Mouse (Mus musculus) myocyte (in vitro differentiated cells): ENCODE data around the gene Stxbp1. TPM values are rescaled to one million over a fixed set of nuclear protein-coding genes. Genes with fewer than 3 reads are reported as not detected.
"Not testable (repeated sequence)": the region's sequence is repeated elsewhere in the genome, so short reads cannot be mapped to it uniquely, and the experiment has no call there.

Experiments
- H3K27me3 ChIP-seq: one replicate; pipeline ENCODE4 v1.6.1; 2011; ENCODE audit not compliant: control insufficient read depth, insufficient read depth, insufficient read length
- H3K36me3 ChIP-seq: one replicate; pipeline ENCODE4 v1.6.1; 2011; ENCODE audit not compliant: control insufficient read depth, insufficient read depth
- H3K4me2 ChIP-seq: one replicate; pipeline ENCODE4 v1.6.1; 2011; ENCODE audit warnings: low read depth, control low read depth
- H3K4me3 ChIP-seq: one replicate; pipeline ENCODE4 v1.5.1; 2011; ENCODE audit warnings: mild to moderate bottlenecking, control low read depth, moderate library complexity
- H3K79me2 ChIP-seq: one replicate; pipeline ENCODE4 v1.6.1; 2011; ENCODE audit not compliant: control insufficient read depth, insufficient read depth
- H3ac ChIP-seq: one replicate; pipeline ENCODE4 v1.6.1; 2011; ENCODE audit not compliant: control insufficient read depth, insufficient read length
- CEBPB ChIP-seq: IDR thresholded peaks from 2 replicates; pipeline ENCODE4 v1.6.1; 2011; ENCODE audit warnings: mild to moderate bottlenecking, moderate library complexity; ENCODE audit not compliant: poor library complexity, insufficient read depth, severe bottlenecking
- E2F4 ChIP-seq: IDR thresholded peaks from one replicate; pipeline ENCODE4 v1.6.1; 2011; ENCODE audit warnings: mild to moderate bottlenecking, control low read depth, moderate library complexity; ENCODE audit not compliant: insufficient read depth
- MAX ChIP-seq: IDR thresholded peaks from one replicate; pipeline ENCODE4 v1.6.1; 2011; ENCODE audit warnings: low read depth, mild to moderate bottlenecking, control low read depth
- MYOD1 ChIP-seq, 3 experiments: IDR thresholded peaks; one replicate each; pipeline ENCODE4 v1.6.1; 2011; ENCODE audit warnings: control low read depth in 2 of 3, low read depth in 2 of 3, mild to moderate bottlenecking in 2 of 3, moderate library complexity in 1 of 3; ENCODE audit not compliant: insufficient read length in 2 of 3, control insufficient read depth in 1 of 3
- MYOG ChIP-seq, 3 experiments: IDR thresholded peaks; one replicate each; pipeline ENCODE4 v1.6.1; 2011; ENCODE audit warnings: control low read depth in 2 of 3, low read depth in 2 of 3, mild to moderate bottlenecking in 2 of 3; ENCODE audit not compliant: insufficient read length in 2 of 3, control insufficient read depth in 1 of 3, insufficient read depth in 1 of 3
- POLR2A ChIP-seq: IDR thresholded peaks from one replicate; pipeline ENCODE4 v1.6.1; 2011; ENCODE audit warnings: low read depth, mild to moderate bottlenecking, control low read depth, moderate library complexity; ENCODE audit not compliant: insufficient read length
- POLR2AphosphoS2 ChIP-seq: IDR thresholded peaks from one replicate; pipeline ENCODE4 v1.6.1; 2011; ENCODE audit warnings: low read depth, control low read depth; ENCODE audit not compliant: insufficient read length
- REST ChIP-seq: IDR thresholded peaks from one replicate; pipeline ENCODE4 v1.6.1; 2011; ENCODE audit warnings: mild to moderate bottlenecking, control low read depth, moderate library complexity; ENCODE audit not compliant: insufficient read depth, insufficient read length
- SRF ChIP-seq: IDR thresholded peaks from one replicate; pipeline ENCODE4 v1.6.1; 2011; ENCODE audit warnings: low read depth; ENCODE audit not compliant: control insufficient read depth, insufficient read length
- TCF12 ChIP-seq: IDR thresholded peaks from one replicate; pipeline ENCODE4 v1.6.1; 2011; ENCODE audit warnings: mild to moderate bottlenecking, control low read depth; ENCODE audit not compliant: poor library complexity, insufficient read depth, severe bottlenecking
- TCF3 ChIP-seq: IDR thresholded peaks from one replicate; pipeline ENCODE4 v1.6.1; 2011; ENCODE audit warnings: low read depth, control low read depth; ENCODE audit not compliant: insufficient read length
- USF1 ChIP-seq: IDR thresholded peaks from one replicate; pipeline ENCODE4 v1.6.1; 2011; ENCODE audit warnings: low read depth, mild to moderate bottlenecking, control low read depth, moderate library complexity
- polyA plus RNA-seq: library from polyadenylated mRNA; unstranded; fragments of >200 nt; fragmentation: generic; extraction: Trizol; gene quantifications from one replicate; pipeline ENCODE4 v1.2.1, GENCODE M21; 2012; ENCODE audit warnings: missing spikeins

Stxbp1 gene
- polyA plus RNA-seq, 1 experiment, result 32.2 TPM

DNA sequence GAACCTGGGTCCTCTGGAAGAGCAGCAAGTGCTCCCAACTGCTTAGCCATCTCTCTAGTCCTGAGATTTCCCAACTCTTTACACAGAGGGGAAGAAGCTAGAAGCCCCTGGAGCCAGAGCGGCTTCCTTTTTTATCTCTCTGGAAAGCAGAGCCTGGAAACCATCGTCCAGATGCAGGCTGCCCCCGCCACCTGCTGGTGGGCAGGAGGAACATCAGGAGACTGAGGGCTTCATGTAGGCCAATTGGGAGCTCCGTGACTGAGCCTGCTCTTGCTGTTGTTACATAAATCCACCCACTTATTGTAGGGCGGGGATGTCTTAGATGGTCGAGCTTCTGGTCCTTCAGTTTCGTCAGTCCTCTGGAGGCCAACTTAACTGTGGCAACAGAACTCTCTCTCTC is 10.5 kb upstream of the Stxbp1 start:
- Histone ChIP-seq H3K4me2 (peak overlapping the region; percentile 53), H3K79me2 (no peaks in the 10 kb centered on the region), H3K4me3 (no peak overlapping the region), H3K27me3 (no peaks in the 10 kb centered on the region), H3ac (no peak overlapping the region), H3K36me3 (no peaks in the 10 kb centered on the region)
- no peak for TF ChIP-seq POLR2AphosphoS2
- no peak for TF ChIP-seq REST
- TF ChIP-seq MYOD1 (IDR thresholded peaks at IDR 0.05; ENCODE audit: control insufficient read depth in 1 of 3, insufficient read length in 2 of 3, low read depth in 2 of 3), result no peak
- no peak for TF ChIP-seq SRF
- TF ChIP-seq TCF3, result no peak
- no peak for TF ChIP-seq MYOG (IDR thresholded peaks at IDR 0.05; ENCODE audit: control insufficient read depth in 1 of 3, insufficient read depth in 1 of 3, insufficient read length in 2 of 3, low read depth in 2 of 3)
- no peak for TF ChIP-seq MAX
- TF ChIP-seq E2F4, result no peak
- no peak for TF ChIP-seq POLR2A
- no peak for TF ChIP-seq USF1

- no peak overlapping the region for H3K4me2 ChIP-seq
- H3K79me2 ChIP-seq, result no peaks in the 10 kb centered on the region
- H3K4me3 ChIP-seq, result no peak overlapping the region
- no peaks in the 10 kb centered on the region for H3K27me3 ChIP-seq
- TF ChIP-seq MYOG (IDR thresholded peaks at IDR 0.05; ENCODE audit: control insufficient read depth in 1 of 3, insufficient read depth in 1 of 3, insufficient read length in 2 of 3, low read depth in 2 of 3) (peak in 1 of 3 experiments; percentile 15), TCF3 (no peak), MYOD1 (IDR thresholded peaks at IDR 0.05; ENCODE audit: control insufficient read depth in 1 of 3, insufficient read length in 2 of 3, low read depth in 2 of 3) (no peak), E2F4 (no peak)
- no peaks in the 10 kb centered on the region for H3K36me3 ChIP-seq
- no peak overlapping the region for H3ac ChIP-seq
Measured at GRCm38 (mm10) chr2:32855790-32856465, 8.9 kb upstream of the Stxbp1 start.

DNA sequence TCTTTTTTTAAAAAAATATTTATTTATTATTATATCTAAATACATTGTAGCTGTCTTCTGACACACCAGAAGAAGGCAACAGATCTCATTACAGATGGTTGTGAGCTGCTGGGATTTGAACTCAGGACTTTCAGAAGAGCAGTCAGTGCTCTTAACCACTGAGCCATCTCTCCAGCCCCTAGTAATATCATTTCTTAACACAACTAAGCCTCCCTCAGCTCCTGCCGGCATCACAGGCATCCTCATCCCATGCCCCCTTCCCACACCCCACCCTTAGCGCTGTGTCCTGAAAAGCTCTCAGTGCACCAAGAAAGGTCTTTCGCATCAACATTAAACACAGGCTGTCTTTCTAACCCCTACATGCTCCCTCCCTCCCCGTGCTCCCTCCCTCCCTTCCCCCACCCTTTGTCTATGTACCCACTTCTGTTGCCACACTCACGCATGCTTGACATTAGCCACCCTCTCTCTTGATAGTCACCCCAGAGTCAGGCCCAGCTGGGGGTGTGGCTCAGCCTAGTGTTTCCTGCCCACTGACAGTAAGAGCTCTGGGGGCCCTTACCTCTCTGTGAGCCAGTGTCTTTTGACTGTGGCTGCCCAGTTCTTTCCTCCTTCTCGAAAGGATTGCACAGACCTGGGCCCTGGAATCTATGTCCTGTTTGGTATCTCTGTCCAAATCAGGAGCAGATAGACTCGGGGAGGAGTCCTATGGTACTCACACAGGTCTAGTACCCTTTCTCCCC is 8.2 kb upstream of the Stxbp1 start:
- H3K4me3 ChIP-seq, result no peak overlapping the region
- no peak overlapping the region for H3K4me2 ChIP-seq
- no peaks in the 10 kb centered on the region for H3K27me3 ChIP-seq
- no peaks in the 10 kb centered on the region for H3K36me3 ChIP-seq
- no peak overlapping the region for H3ac ChIP-seq
- H3K79me2 ChIP-seq, result no peaks in the 10 kb centered on the region
- TF ChIP-seq TCF12, result no peak
- no peak for TF ChIP-seq REST
- TF ChIP-seq MYOG (IDR thresholded peaks at IDR 0.05; ENCODE audit: control insufficient read depth in 1 of 3, insufficient read depth in 1 of 3, insufficient read length in 2 of 3, low read depth in 2 of 3), result no peak
- TF ChIP-seq USF1, result no peak
- no peak for TF ChIP-seq CEBPB
- TF ChIP-seq POLR2AphosphoS2, result no peak

GRCm38 (mm10) chr2:32854206-32854605 is 7.2 kb upstream of the Stxbp1 start:
- Histone ChIP-seq H3K4me3 (no peak overlapping the region), H3K27me3 (no peaks in the 10 kb centered on the region), H3K36me3 (no peaks in the 10 kb centered on the region), H3K4me2 (no peak overlapping the region), H3ac (no peak overlapping the region), H3K79me2 (no peaks in the 10 kb centered on the region)
- no peak for TF ChIP-seq POLR2AphosphoS2
- no peak for TF ChIP-seq CEBPB
- TF ChIP-seq POLR2A, result no peak
- no peak for TF ChIP-seq MAX
- no peak for TF ChIP-seq SRF

DNA sequence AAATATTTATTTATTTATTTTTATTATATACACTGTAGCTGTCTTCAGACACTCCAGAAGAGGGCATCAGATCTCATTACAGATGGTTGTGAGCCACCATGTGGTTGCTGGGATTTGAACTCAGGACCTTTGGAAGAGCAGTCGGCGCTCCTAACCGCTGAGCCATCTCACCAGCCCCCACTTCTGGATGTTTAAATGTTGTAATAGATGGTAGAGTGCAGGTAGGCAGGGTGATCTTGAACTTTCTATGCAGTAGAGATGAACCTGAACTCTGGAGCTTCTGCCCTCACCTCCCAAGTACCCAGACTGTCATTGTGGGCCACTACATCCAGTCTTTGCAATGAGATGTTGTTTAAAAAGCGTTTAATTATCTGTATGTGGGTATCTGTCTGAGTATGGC is 6.7 kb upstream of the Stxbp1 start:
- H3ac ChIP-seq, H3K36me3 ChIP-seq, H3K79me2 ChIP-seq, H3K4me2 ChIP-seq, H3K4me3 ChIP-seq, H3K27me3 ChIP-seq: not testable (repeated sequence)

DNA sequence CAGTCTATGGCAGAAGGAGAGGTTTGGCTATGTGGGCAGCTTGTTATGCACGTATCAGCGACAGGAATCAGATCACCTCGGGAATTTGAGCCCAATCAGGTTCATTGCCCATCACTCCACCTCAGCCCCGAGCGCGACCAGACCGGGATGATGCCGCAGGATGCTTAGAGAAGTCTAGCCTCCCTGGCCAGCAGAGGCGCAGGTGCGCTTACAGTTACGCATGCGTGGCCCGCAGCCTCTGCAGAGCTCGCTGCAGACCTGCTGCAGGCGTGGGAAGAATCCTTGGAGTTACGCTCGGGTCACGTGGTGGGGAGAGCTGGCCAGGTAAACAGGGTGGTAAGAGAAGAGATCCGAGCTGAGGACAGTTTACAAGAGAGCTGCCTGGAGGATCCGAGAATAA is 5.1 kb upstream of the Stxbp1 start:
- Histone ChIP-seq H3ac (no peak overlapping the region), H3K4me3 (no peak overlapping the region), H3K4me2 (no peak overlapping the region), H3K27me3 (no peaks in the 10 kb centered on the region), H3K36me3 (no peaks in the 10 kb centered on the region), H3K79me2 (no peaks in the 10 kb centered on the region)
- TF ChIP-seq USF1 (peak; percentile 29), MAX (no peak)
